Mouse (Mus musculus) brain, embryonic 14.5 days (tissue): ENCODE measurements around the gene Ebf4. TPM values are rescaled to one million over a fixed set of nuclear protein-coding genes. Genes with fewer than 3 reads are reported as not detected.
A peak's percentile ranks its signal among the peaks of the same experiment; 100 is the strongest.

Experiments
- DNase-seq: peaks from one replicate; pipeline ENCODE4 v3.0.0-alpha.2; 2011; ENCODE audit warnings: low read depth
- CTCF ChIP-seq: fragments of 200-500 bp; IDR thresholded peaks from 2 replicates; pipeline ENCODE4 v1.5.1; 2012; ENCODE audit warnings: inconsistent platforms, mild to moderate bottlenecking, moderate library complexity, borderline replicate concordance; ENCODE audit not compliant: insufficient read depth, insufficient read length; ENCODE audit errors: extremely low read depth
- POLR2A ChIP-seq: fragments of 200-500 bp; IDR thresholded peaks from 2 replicates; pipeline ENCODE4 v1.6.1; 2012; ENCODE audit warnings: mild to moderate bottlenecking, inconsistent platforms, borderline replicate concordance; ENCODE audit not compliant: poor library complexity, insufficient read depth, insufficient read length, severe bottlenecking; ENCODE audit errors: extremely low read depth
- polyA plus RNA-seq: library from polyadenylated mRNA; depleted of rRNA; stranded (reverse); fragments of >200 nt; gene quantifications from 2 replicates; pipeline ENCODE4 v1.2.3, GENCODE M21; 2012; rRNA removed

Ebf4 gene
- polyA plus RNA-seq, result 24.3 and 24.9 TPM in 2 replicates

DNA sequence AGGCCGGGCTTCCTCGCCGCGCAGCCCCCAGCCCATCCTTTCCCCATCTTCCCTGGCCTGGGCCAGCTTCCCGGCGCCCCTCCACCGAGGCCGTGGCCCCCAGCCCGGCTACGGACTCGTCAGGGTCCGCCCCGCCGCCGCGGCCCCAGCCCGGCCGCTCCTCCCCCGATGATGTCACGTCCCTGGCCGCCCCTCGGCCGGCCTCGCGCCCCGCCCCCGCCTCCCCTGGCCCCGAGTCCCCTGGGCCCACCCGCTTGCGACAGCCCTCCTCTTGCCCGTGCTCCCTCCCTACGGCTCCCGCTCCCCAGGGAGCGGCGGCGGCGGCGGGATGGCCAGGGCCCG, at the start of gene Ebf4:
Ebf4 (plus strand) TSS at position 234 of the 342 bp plus-strand sequence.
- TF ChIP-seq CTCF (no peak), POLR2A (peak; percentile 75)

DNA sequence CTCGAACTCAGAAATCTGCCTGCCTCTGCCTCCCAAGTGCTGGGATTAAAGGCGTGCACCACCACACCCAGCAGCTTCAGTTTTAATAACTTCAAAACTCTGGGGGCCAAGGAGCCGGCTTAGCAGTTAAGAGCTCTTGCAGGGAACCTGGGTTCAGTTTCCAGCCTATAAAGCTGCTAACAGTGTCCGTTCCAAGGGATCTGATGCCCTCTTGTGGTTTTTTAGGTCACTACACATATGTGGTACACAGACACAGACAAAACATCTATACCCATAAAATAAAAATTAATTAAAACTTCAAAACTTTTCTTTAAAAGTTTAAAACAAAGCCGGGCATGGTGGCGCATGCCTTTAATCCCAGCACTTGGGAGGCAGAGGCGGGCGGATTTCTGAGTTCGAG, 48.1 kb upstream of the Ebf4 start:
- DNase-seq, result peak; percentile 69

More for the DNA sequence above, at the start of gene Ebf4:
- DNase-seq, result peak; percentile 86

DNA sequence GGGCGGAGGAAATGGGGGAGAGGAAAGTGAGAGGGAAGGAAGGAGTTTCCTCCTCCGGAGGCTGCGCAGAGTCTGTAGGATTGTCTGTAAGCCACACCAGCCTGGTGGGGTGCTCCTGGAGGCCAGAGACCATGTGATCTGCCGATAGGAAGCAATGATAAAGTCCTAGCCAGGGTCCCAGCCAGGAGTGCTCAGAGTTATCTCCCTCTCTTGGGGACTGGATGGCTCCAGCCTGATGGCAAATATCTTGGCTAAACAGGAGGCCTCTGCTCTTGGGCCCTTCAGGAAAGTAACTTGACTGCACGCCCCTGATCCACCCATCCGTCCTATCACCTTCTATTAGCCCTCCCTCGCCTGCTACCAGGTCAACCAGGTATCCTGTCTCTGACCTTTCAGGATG, 46.7 kb upstream of the Ebf4 start:
- no peak for DNase-seq

More for the DNA sequence above, 48.1 kb upstream of the Ebf4 start:
- no peak for TF ChIP-seq POLR2A
- TF ChIP-seq CTCF, result peak; percentile 54; the same call in 1 of the 2 replicates

DNA sequence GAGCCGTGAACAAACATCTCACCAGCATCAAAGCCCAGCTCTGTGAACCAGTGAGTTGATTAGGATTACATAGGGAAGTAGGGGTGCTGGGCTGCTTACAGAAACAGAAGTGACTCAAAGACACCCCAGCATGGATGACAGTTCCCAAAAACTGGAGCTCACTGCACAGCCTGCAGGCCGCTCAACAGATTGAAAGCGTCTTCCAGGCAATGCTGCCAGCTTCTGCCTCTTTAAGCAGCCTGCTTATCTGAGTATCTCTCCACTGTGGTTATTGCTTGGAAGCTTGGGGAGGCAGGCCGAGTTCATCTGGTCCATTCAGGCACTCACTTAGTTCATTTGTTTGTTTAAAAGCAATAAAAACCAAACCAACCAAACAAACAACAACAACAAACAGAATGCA, 38.2 kb upstream of the Ebf4 start:
- TF ChIP-seq POLR2A (no peak), CTCF (no peak)
- DNase-seq, result no peak

More for the DNA sequence above, 46.7 kb upstream of the Ebf4 start:
- TF ChIP-seq POLR2A (no peak), CTCF (no peak)

DNA sequence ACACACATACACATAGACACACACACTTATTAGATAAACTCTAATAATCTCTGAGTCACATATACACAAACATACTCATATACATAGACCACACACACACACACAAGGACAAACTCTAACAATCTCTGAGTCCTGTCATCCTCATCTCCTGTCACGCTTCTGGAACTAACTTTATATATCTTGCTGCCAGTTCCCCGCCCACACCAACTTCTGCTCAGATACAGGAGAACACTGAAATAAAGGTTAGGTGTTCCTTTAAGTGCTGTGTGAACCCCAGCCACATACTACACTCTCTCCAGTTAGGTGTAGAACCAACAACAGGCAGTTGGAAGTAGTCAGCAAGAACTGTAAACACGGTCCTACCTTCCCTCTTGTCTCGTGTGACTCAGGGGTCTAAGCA, 34.1 kb upstream of the Ebf4 start:
- TF ChIP-seq CTCF, result no peak
- no peak for TF ChIP-seq POLR2A
- DNase-seq, result no peak

DNA sequence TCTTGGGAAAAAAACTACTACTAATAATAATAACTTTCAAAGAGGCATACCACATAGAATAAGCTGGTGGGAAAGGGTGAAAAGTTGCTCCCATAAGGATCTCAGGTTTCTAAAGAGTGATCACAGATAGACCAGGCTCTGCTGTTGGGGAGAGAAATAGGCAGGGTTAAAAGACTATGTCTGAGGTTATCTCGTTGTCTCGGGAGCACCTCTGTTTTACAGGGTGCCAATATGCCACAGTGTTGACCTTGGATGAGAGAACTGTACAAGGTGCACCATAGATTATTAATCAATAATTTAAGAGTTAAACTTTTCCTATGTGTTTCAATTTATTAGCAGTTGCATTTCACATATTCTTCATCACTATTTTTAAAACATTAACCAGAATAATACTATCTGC, 33.1 kb upstream of the Ebf4 start:
- no peak for TF ChIP-seq CTCF
- no peak for TF ChIP-seq POLR2A
- DNase-seq, result no peak

DNA sequence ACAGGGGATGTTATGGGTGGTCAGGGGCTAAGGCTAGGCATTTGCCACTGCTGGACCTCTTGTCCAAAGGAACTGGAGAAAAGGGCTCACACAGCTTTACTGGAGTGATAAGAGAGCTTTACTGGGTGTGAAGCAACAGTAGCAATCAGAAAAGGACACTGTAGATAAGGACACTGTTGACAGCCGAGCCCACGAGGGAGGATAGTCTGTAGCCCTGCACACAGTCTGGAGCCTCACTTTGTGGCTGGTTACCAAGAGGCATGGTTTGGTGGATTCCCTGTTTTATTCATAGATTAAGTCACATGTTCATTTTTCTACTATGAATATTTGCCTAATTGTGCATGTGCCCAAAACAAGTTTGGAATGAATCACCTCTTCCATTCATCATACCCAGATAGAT, 32.6 kb upstream of the Ebf4 start:
- no peak for DNase-seq
- TF ChIP-seq POLR2A (no peak), CTCF (no peak)

DNA sequence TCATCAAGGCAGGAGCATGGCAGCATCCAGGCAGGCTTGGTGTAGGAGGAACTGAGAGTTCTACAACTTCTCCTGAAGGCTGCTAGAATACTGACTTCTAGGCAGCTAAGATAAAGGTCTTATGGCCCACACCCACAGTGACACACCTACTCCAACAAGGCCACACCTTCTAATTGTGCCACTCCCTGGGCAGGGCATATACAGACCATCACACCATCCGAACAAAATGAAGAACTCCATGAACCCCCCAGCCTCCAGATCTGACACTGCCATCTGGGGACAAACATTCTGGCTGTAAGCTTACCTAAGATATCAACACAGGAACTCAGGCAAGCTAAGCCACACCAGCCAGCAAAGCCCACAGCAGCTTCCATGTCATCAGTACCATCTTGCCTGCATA, 29.4 kb upstream of the Ebf4 start:
- no peak for DNase-seq
- no peak for TF ChIP-seq CTCF
- no peak for TF ChIP-seq POLR2A

DNA sequence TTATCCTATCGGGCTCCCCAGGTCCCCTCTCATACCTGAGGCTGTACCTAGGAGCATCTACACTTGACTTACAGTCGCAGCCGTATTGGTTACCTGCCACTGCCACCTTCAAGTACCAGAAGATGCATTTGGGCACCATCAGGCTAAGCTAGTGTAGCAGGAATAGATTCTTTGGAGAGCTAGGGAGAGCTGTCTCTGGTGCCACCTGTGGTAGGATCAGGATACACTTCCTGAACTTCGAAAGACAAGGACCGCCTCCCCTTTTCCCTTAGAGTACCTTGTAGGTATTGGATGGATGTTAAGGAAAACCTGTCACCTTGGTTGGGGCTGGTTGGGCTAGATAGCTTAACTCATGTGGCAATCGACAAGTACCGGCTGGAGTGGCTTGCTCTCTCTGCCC, 26.9 kb upstream of the Ebf4 start:
- no peak for DNase-seq
- no peak for TF ChIP-seq POLR2A
- no peak for TF ChIP-seq CTCF

DNA sequence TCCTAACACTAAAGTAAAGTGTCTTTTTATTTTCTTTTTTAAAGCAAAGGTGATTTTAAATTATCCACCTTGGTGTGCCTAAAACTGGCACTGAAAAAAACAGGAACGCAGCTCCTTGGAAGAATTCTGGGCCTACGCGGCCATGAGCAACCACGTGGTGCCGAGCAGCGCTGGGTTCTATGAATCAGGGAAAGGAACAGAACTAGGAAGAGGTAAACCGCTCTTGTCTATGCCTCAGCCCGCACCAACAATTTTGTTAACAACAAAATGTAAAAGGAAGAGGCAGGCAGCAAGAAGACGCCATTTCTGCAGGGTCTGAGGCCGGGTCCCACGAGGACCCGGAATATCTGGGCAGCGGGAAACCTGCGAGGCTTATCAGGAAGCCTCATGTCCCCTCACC, 21.2 kb upstream of the Ebf4 start:
- no peak for TF ChIP-seq POLR2A
- TF ChIP-seq CTCF, result no peak
- no peak for DNase-seq

DNA sequence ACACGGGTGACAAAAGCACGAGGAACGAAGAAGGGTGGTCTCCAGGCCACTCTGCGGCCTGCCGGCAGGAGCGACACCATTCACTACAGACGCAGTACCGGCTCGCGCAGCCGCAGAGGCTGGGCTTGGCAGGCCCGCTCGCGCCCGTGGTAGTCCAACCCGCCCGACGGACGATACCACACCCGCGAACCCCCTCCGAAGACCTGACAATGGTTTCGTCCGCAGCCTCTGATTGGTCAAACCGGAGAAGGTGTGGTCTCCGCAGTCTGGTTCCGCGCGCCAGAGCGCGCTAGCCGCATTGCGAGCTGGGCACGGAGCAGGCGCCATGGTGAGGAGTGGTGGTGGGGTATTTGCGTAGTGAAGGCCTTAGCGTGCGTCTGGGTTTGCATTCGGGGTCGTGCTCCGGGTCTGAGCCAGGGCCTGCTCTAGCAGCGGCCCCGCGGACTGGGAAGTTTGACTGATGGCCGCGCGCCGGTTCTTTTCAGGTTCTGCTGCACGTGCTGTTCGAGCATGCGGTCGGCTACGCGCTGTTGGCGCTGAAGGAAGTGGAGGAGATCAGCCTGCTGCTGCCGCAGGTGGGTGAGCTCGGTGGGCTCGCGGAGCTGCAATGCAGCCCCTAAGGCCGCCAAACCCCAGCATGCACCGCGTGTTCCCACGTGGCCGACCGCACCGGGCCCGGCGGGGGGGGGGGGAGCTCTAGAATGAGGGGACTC, 20.7 kb upstream of the Ebf4 start, which contains the start of gene Nop56:
Nop56 (plus strand) TSS at position 282 of the 713 bp plus-strand sequence.
- peak; percentile 87 for TF ChIP-seq POLR2A
- peak; percentile 6; the same call in 1 of the 2 replicates for TF ChIP-seq CTCF
- DNase-seq, result peak; percentile 99

DNA sequence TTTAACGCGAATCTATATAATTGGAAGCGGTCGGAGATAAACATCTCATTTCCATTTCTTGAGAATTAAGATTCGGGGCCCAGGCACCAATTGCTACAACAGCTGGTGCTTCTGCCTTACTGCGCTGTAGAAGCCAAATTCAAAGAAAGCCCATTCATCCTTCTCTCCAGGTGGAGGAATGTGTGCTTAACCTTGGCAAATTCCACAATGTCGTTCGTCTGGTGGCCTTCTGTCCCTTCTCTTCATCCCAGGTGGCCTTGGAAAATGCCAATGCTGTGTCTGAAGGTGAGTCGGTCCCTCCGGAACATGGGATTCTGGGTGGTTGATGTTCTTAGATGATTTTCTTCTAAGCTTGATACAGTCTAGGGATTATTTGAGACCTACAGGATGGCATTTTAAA, 20.1 kb upstream of the Ebf4 start:
- no peak for DNase-seq
- TF ChIP-seq CTCF, result no peak
- no peak for TF ChIP-seq POLR2A

DNA sequence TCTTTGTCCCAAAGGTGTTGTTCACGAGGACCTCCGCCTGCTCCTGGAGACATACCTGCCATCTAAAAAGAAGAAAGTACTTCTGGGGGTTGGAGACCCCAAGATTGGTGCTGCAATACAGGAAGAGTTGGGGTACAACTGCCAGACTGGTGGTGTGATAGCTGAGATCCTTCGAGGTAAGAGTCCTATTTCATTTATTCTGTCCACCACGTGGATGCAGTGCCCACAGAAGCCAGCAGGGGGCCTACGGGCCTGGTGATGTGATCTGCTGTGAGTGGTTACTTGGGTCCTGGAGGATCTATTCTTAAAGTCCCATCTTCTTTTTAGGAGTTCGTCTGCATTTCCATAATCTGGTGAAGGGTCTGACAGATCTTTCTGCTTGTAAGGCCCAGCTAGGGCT, 19.3 kb upstream of the Ebf4 start:
- peak; percentile 64 for DNase-seq
- no peak for TF ChIP-seq POLR2A
- TF ChIP-seq CTCF, result peak; percentile 74
